16 mouse cellular contexts compared by ENCODE assay signal in genomic region chr11:65256143-65256542, GRCm38 (mm10). TPM values are rescaled to one million over a fixed set of nuclear protein-coding genes. Genes with fewer than 3 reads are reported as not detected.
DNase-seq lines count a peak whose midpoint lies in the region; ATAC-seq and TF ChIP-seq lines count a peak whose summit lies in the region.
"Had no signal": no experiment of that assay in that cellular context is flagged by ENCODE, and none has a peak within 500 bp of the region (broad histone marks: within the 10 kb centered on the region; RNA-seq: fewer than 3 reads in every experiment).

No protein-coding gene starts in this region.

- H3K36me3 ChIP-seq in heart, adult 2 months (ENCODE audit: control insufficient read depth, insufficient read depth, low read length) = peaks cover 16% of the 10 kb centered on the region
- no peaks in the 10 kb centered on the region for H3K36me3 ChIP-seq in intestine, embryonic 14.5 days (ENCODE audit: control insufficient read depth, insufficient read depth, low read length)
- no peaks in the 10 kb centered on the region for H3K36me3 ChIP-seq in intestine, postnatal 0 days (ENCODE audit: control insufficient read depth, insufficient read depth)
- H3K36me3 ChIP-seq: forebrain, embryonic 12.5 days; limb, embryonic 13.5 days; liver, embryonic 15.5 days; neural tube, embryonic 15.5 days had no signal

- no peak for TF ChIP-seq EP300 in heart, adult 2 months (IDR thresholded peaks at IDR 0.05; ENCODE audit: insufficient read depth, low read depth, low read length)

- H3K4me3 ChIP-seq in heart, adult 2 months = no peak overlapping the region
- no peak overlapping the region for H3K4me3 ChIP-seq in intestine, embryonic 14.5 days (ENCODE audit: low read depth, low read length)
- no peak overlapping the region for H3K4me3 ChIP-seq in intestine, postnatal 0 days (ENCODE audit: low read depth, low read length)
- H3K4me3 ChIP-seq: forebrain, embryonic 12.5 days; limb, embryonic 13.5 days; liver, embryonic 15.5 days; neural tube, embryonic 15.5 days had no signal

- H3K79me2 ChIP-seq in heart, adult 2 months (replicated peaks; ENCODE audit: control insufficient read depth, insufficient read depth, low read length) = no peaks in the 10 kb centered on the region; the same call in 1 of the 2 replicates

- H3K4me2 ChIP-seq in intestine, embryonic 14.5 days (ENCODE audit: low read length) = peak overlapping the region; percentile 26; the same call in 1 of the 2 replicates
- H3K4me2 ChIP-seq in intestine, postnatal 0 days (replicated peaks; ENCODE audit: low read depth) = no peak overlapping the region
- H3K4me2 ChIP-seq: forebrain, embryonic 12.5 days; limb, embryonic 13.5 days; liver, embryonic 15.5 days; neural tube, embryonic 15.5 days had no signal

- no peak for TF ChIP-seq POLR2A in heart, adult 2 months (IDR thresholded peaks at IDR 0.05; ENCODE audit: insufficient read depth, low read depth, low read length)
- TF ChIP-seq POLR2A in brain, embryonic 14.5 days (IDR thresholded peaks at IDR 0.05; ENCODE audit: borderline replicate concordance, extremely low read depth, insufficient read depth, insufficient read length, poor library complexity, severe bottlenecking) = no peak

- 56% methylated on average over 11 of the region's 11 CpGs for WGBS in heart, adult 2 months
- 38% methylated on average over 11 of the region's 11 CpGs for WGBS in intestine, embryonic 14.5 days
- WGBS in intestine, postnatal 0 days = 52% methylated on average over 11 of the region's 11 CpGs

- peak overlapping the region; percentile 49; the same call in 1 of the 2 replicates for H3K27ac ChIP-seq in heart, adult 2 months
- H3K27ac ChIP-seq in intestine, embryonic 14.5 days (ENCODE audit: low read depth) = no peak overlapping the region; the same call in 1 of the 2 replicates
- H3K27ac ChIP-seq in intestine, postnatal 0 days (ENCODE audit: low read depth, low read length) = no peak overlapping the region
- H3K27ac ChIP-seq: forebrain, embryonic 12.5 days; limb, embryonic 13.5 days; liver, embryonic 15.5 days; neural tube, embryonic 15.5 days had no signal

- no peak overlapping the region for H3K9ac ChIP-seq in heart, adult 2 months (ENCODE audit: low read depth, low read length)
- no peak overlapping the region for H3K9ac ChIP-seq in intestine, embryonic 14.5 days (ENCODE audit: low read length)
- H3K9ac ChIP-seq in intestine, postnatal 0 days (ENCODE audit: low read depth, low read length) = no peak overlapping the region
- H3K9ac ChIP-seq: forebrain, embryonic 12.5 days; limb, embryonic 13.5 days; liver, embryonic 15.5 days; neural tube, embryonic 15.5 days had no signal

- intact Hi-C loops in heart, adult 2 months (cut with DNase I) = no loop called here

- TF ChIP-seq CTCF in heart, adult 2 months (IDR thresholded peaks at IDR 0.05) = no peak
- no peak for TF ChIP-seq CTCF in intestine, postnatal 0 days (IDR thresholded peaks at IDR 0.05; ENCODE audit: low read depth)
- TF ChIP-seq CTCF in brain, embryonic 14.5 days (IDR thresholded peaks at IDR 0.05; ENCODE audit: borderline replicate concordance, extremely low read depth, insufficient read depth, insufficient read length) = no peak

- DNase-seq in heart, adult 2 months = no peak
- no peak for DNase-seq in heart, adult 8-10 months (ENCODE audit: low spot score)
- DNase-seq in intestine, embryonic 14.5 days (ENCODE audit: low spot score) = peak; percentile 54
- DNase-seq in brain, embryonic 14.5 days (ENCODE audit: low read depth) = peak; percentile 20
- peak; percentile 23 for DNase-seq in lung, postnatal 14 days
- DNase-seq in gastrocnemius, postnatal 10 days = no peak
- DNase-seq: kidney, adult 11 months; kidney, postnatal 10 days; thymus, postnatal 25 days had no signal

- ATAC-seq in intestine, embryonic 14.5 days (replicated peaks; ENCODE audit: low FRiP score, low TSS enrichment, low read depth) = no peak
- no peak for ATAC-seq in intestine, postnatal 0 days

- H3K4me1 ChIP-seq in heart, adult 2 months (ENCODE audit: control insufficient read depth, insufficient read depth, low read length) = peaks cover 8% of the 10 kb centered on the region; the same call in 1 of the 2 replicates
- peaks cover 7% of the 10 kb centered on the region; the same call in 1 of the 2 replicates for H3K4me1 ChIP-seq in intestine, embryonic 14.5 days (replicated peaks; ENCODE audit: control insufficient read depth, insufficient read depth, low read length)
- no peaks in the 10 kb centered on the region for H3K4me1 ChIP-seq in intestine, postnatal 0 days (replicated peaks; ENCODE audit: control insufficient read depth, insufficient read depth, low read length)
- H3K4me1 ChIP-seq: forebrain, embryonic 12.5 days; limb, embryonic 13.5 days; liver, embryonic 15.5 days; neural tube, embryonic 15.5 days had no signal

- no peaks in the 10 kb centered on the region for H3K9me3 ChIP-seq in intestine, embryonic 14.5 days (ENCODE audit: control insufficient read depth, low read length)
- H3K9me3 ChIP-seq in intestine, postnatal 0 days (ENCODE audit: control insufficient read depth) = no peaks in the 10 kb centered on the region
- H3K9me3 ChIP-seq: forebrain, embryonic 12.5 days; limb, embryonic 13.5 days; liver, embryonic 15.5 days; neural tube, embryonic 15.5 days had no signal

- H3K27me3 ChIP-seq in heart, adult 2 months (ENCODE audit: control insufficient read depth, insufficient read depth, low read length) = no peaks in the 10 kb centered on the region
- no peaks in the 10 kb centered on the region for H3K27me3 ChIP-seq in intestine, embryonic 14.5 days (replicated peaks; ENCODE audit: control insufficient read depth, insufficient read depth, low read length)
- no peaks in the 10 kb centered on the region for H3K27me3 ChIP-seq in intestine, postnatal 0 days (replicated peaks; ENCODE audit: control insufficient read depth, insufficient read depth, low read length)
- H3K27me3 ChIP-seq: forebrain, embryonic 12.5 days; limb, embryonic 13.5 days; liver, embryonic 15.5 days; neural tube, embryonic 15.5 days had no signal

RNA-seq across cellular contexts. Expression of gene Myocd, which starts 13.6 kb away (rescaled TPM):
- total RNA-seq in heart, adult 2 months (2021) = 10 to 100 TPM; 82.5 to 87.1 TPM
- polyA plus RNA-seq in heart, adult 2 months (2012; rRNA removed) = 30.6 and 37.7 TPM in 2 replicates
- 10 to 100 TPM; 72.3 to 80.0 (median 74.3) TPM for total RNA-seq in heart, adult 8-10 months (2022)
- polyA plus RNA-seq in intestine, embryonic 14.5 days (2014; fragmentation: Nextera tagmentation; extraction: Ambion mirVana) = 42.5 and 53.5 TPM in 2 replicates
- 17.0 and 20.6 TPM in 2 replicates for polyA plus RNA-seq in intestine, postnatal 0 days (2015; fragmentation: Nextera tagmentation; extraction: Ambion mirVana)
- polyA plus RNA-seq in brain, embryonic 14.5 days (2012; rRNA removed) = 0.10 and 0.40 TPM in 2 replicates
- 1 to 10 TPM; 1.5 to 1.6 TPM for total RNA-seq in gastrocnemius, postnatal 10 days (2021)
- total RNA-seq: common myeloid progenitor, adult 5-6 weeks; MEL had no signal

Comparison
In these comparisons a context has a peak if more than half of its experiments do, and no peak if none do; other contexts are left out.
1. DNase-seq: peak in intestine, embryonic 14.5 days (single experiment), brain, embryonic 14.5 days (single experiment) and lung, postnatal 14 days (single experiment); none in heart, adult 2 months (0 of 2), heart, adult 8-10 months (single experiment) and gastrocnemius, postnatal 10 days (single experiment).
2. RNA of gene Myocd, which starts 13.6 kb away (polyA plus RNA-seq): 42.5 to 53.5 TPM in intestine, embryonic 14.5 days, 30.6 to 37.7 TPM in heart, adult 2 months and 17.0 to 20.6 TPM in intestine, postnatal 0 days; 0.10 to 0.40 TPM in brain, embryonic 14.5 days; every median in the first group is over 10 times any median in the second.